Mouse (Mus musculus) retina, embryonic 14.5 days (tissue): ENCODE measurements around the gene Zfhx3.

Source experiments
- DNase-seq: peaks from one replicate; pipeline ENCODE4 v3.0.0-alpha.2; 2015; ENCODE audit warnings: low spot score

Gene Zfhx3

GRCm38 (mm10) chr8:108750806-108751205 is 808.4 kb downstream of the Zfhx3 start:
- no peak for DNase-seq

GRCm38 (mm10) chr8:108754556-108754955 is 812.1 kb downstream of the Zfhx3 start:
- DNase-seq, result no peak

- peak; percentile 66 for DNase-seq
These were observed 813.2 kb downstream of the Zfhx3 start for GRCm38 (mm10) chr8:108755400-108756325.

GRCm38 (mm10) chr8:108759511-108760330 is 817.3 kb downstream of the Zfhx3 start:
- peak; percentile 82 for DNase-seq

- DNase-seq, result no peak
These were observed 818.3 kb downstream of the Zfhx3 start for GRCm38 (mm10) chr8:108760745-108761144.

- peak; percentile 46 for DNase-seq
These were observed 820.1 kb downstream of the Zfhx3 start for GRCm38 (mm10) chr8:108762567-108762966.

- no peak for DNase-seq
These were observed 822.2 kb downstream of the Zfhx3 start for GRCm38 (mm10) chr8:108764403-108765194.

- no peak for DNase-seq
These were observed 823.7 kb downstream of the Zfhx3 start for GRCm38 (mm10) chr8:108766102-108766501.

- DNase-seq, result no peak
These were observed 825.6 kb downstream of the Zfhx3 start for GRCm38 (mm10) chr8:108768051-108768450.

GRCm38 (mm10) chr8:108770334-108770733 is 827.9 kb downstream of the Zfhx3 start:
- no peak for DNase-seq

- DNase-seq, result no peak
These were observed 831.0 kb downstream of the Zfhx3 start for GRCm38 (mm10) chr8:108773436-108773835.

GRCm38 (mm10) chr8:108778063-108778462 is 835.6 kb downstream of the Zfhx3 start:
- no peak for DNase-seq

- no peak for DNase-seq
These were observed 836.1 kb downstream of the Zfhx3 start for GRCm38 (mm10) chr8:108778551-108778950.

- no peak for DNase-seq
These were observed 838.3 kb downstream of the Zfhx3 start for GRCm38 (mm10) chr8:108780766-108781165.

GRCm38 (mm10) chr8:108781192-108781591 is 838.7 kb downstream of the Zfhx3 start:
- DNase-seq, result no peak

- DNase-seq, result no peak
These were observed 840.7 kb downstream of the Zfhx3 start for GRCm38 (mm10) chr8:108783155-108783554.

- peak; percentile 50 for DNase-seq
These were observed 845.8 kb downstream of the Zfhx3 start for GRCm38 (mm10) chr8:108788156-108788761.

GRCm38 (mm10) chr8:108788762-108789157 is 846.3 kb downstream of the Zfhx3 start:
- no peak for DNase-seq

GRCm38 (mm10) chr8:108790559-108791293 is 848.3 kb downstream of the Zfhx3 start:
- peak; percentile 58 for DNase-seq

GRCm38 (mm10) chr8:108796076-108796475 is 853.6 kb downstream of the Zfhx3 start:
- DNase-seq, result no peak

GRCm38 (mm10) chr8:108796882-108797281 is 854.4 kb downstream of the Zfhx3 start:
- no peak for DNase-seq
